Mouse (Mus musculus): ENCODE data around the gene Slc44a2. TPM values are rescaled to one million over a fixed set of nuclear protein-coding genes. Genes with fewer than 3 reads are reported as not detected.

The Slc44a2 gene
- polyA plus RNA-seq, 1 experiment from 2014 or later: 58.6 TPM

- Histone ChIP-seq H3K27me3 (ENCODE audit: control insufficient read depth, insufficient read depth, low read length) (no peaks in the 10 kb centered on the region), H3K36me3 (ENCODE audit: control insufficient read depth, insufficient read depth, low read length) (0 out of 2 replicates have a peak, but pooled peaks cover 2% of the 10 kb centered on the region), H3K4me3 (ENCODE audit: low read depth, low read length) (no peak overlapping the region), H3K9ac (ENCODE audit: low read length) (no peak overlapping the region), H3K4me1 (ENCODE audit: control insufficient read depth, insufficient read depth, low read length) (peaks cover 8% of the 10 kb centered on the region), H3K4me2 (no peak overlapping the region), H3K27ac (ENCODE audit: low read depth, low read length) (no peak overlapping the region), H3K9me3 (ENCODE audit: control insufficient read depth, low read length) (no peaks in the 10 kb centered on the region)
- DNase-seq (ENCODE audit: low spot score, missing footprints) (no peak), ATAC-seq (ENCODE audit: low FRiP score) (no peak)
- 89% methylated on average over 2 of the region's 2 CpGs for WGBS
These were observed 50.4 kb downstream of the Slc44a2 start for GRCm38 (mm10) chr9:21370876-21371275.

GRCm38 (mm10) chr9:21372508-21372907 is 52.0 kb downstream of the Slc44a2 start:
- Histone ChIP-seq H3K27ac (ENCODE audit: low read depth, low read length) (no peak overlapping the region), H3K4me2 (no peak overlapping the region), H3K27me3 (ENCODE audit: control insufficient read depth, insufficient read depth, low read length) (no peaks in the 10 kb centered on the region), H3K4me3 (ENCODE audit: low read depth, low read length) (no peak overlapping the region), H3K9ac (ENCODE audit: low read length) (no peak overlapping the region), H3K36me3 (ENCODE audit: control insufficient read depth, insufficient read depth, low read length) (0 out of 2 replicates have a peak, but pooled peaks cover 2% of the 10 kb centered on the region), H3K4me1 (ENCODE audit: control insufficient read depth, insufficient read depth, low read length) (peaks cover 8% of the 10 kb centered on the region), H3K9me3 (ENCODE audit: control insufficient read depth, low read length) (no peaks in the 10 kb centered on the region)
- DNase-seq (ENCODE audit: low spot score, missing footprints) (no peak), ATAC-seq (ENCODE audit: low FRiP score) (no peak)
- WGBS: 75% methylated on average over 1 of the region's 1 CpGs

GRCm38 (mm10) chr9:21379195-21379594 is 58.7 kb downstream of the Slc44a2 start:
- Histone ChIP-seq H3K27ac (ENCODE audit: low read depth, low read length) (no peak overlapping the region), H3K36me3 (ENCODE audit: control insufficient read depth, insufficient read depth, low read length) (no peaks in the 10 kb centered on the region), H3K4me1 (ENCODE audit: control insufficient read depth, insufficient read depth, low read length) (no peaks in the 10 kb centered on the region), H3K9me3 (ENCODE audit: control insufficient read depth, low read length) (no peaks in the 10 kb centered on the region), H3K27me3 (ENCODE audit: control insufficient read depth, insufficient read depth, low read length) (no peaks in the 10 kb centered on the region), H3K4me2 (no peak overlapping the region), H3K9ac (ENCODE audit: low read length) (no peak overlapping the region), H3K4me3 (ENCODE audit: low read depth, low read length) (no peak overlapping the region)
- ATAC-seq (ENCODE audit: low FRiP score): no peak
- 88% methylated on average over 3 of the region's 3 CpGs for WGBS
- DNase-seq (ENCODE audit: low spot score, missing footprints): no peak

- DNase-seq (ENCODE audit: low spot score, missing footprints) (no peak), ATAC-seq (ENCODE audit: low FRiP score) (no peak)
- H3K9ac ChIP-seq (ENCODE audit: low read length): no peak overlapping the region
- H3K27me3 ChIP-seq (ENCODE audit: control insufficient read depth, insufficient read depth, low read length): no peaks in the 10 kb centered on the region
- H3K4me2 ChIP-seq: no peak overlapping the region
- H3K4me1 ChIP-seq (ENCODE audit: control insufficient read depth, insufficient read depth, low read length): no peaks in the 10 kb centered on the region
- no peaks in the 10 kb centered on the region for H3K9me3 ChIP-seq (ENCODE audit: control insufficient read depth, low read length)
- no peak overlapping the region for H3K4me3 ChIP-seq (ENCODE audit: low read depth, low read length)
- no peak overlapping the region for H3K27ac ChIP-seq (ENCODE audit: low read depth, low read length)
- no peaks in the 10 kb centered on the region for H3K36me3 ChIP-seq (ENCODE audit: control insufficient read depth, insufficient read depth, low read length)
These were observed 60.4 kb downstream of the Slc44a2 start for GRCm38 (mm10) chr9:21380868-21381267.

- H3K4me2 ChIP-seq: no peak overlapping the region
- no peaks in the 10 kb centered on the region for H3K4me1 ChIP-seq (ENCODE audit: control insufficient read depth, insufficient read depth, low read length)
- H3K27me3 ChIP-seq (ENCODE audit: control insufficient read depth, insufficient read depth, low read length): no peaks in the 10 kb centered on the region
- no peak overlapping the region for H3K4me3 ChIP-seq (ENCODE audit: low read depth, low read length)
- DNase-seq (ENCODE audit: low spot score, missing footprints) (no peak), ATAC-seq (ENCODE audit: low FRiP score) (no peak)
- no peak overlapping the region for H3K27ac ChIP-seq (ENCODE audit: low read depth, low read length)
- no peak overlapping the region for H3K9ac ChIP-seq (ENCODE audit: low read length)
- H3K9me3 ChIP-seq (ENCODE audit: control insufficient read depth, low read length): no peaks in the 10 kb centered on the region
- H3K36me3 ChIP-seq (ENCODE audit: control insufficient read depth, insufficient read depth, low read length): 0 out of 2 replicates have a peak, but pooled peaks cover 5% of the 10 kb centered on the region
These were observed 63.5 kb downstream of the Slc44a2 start for GRCm38 (mm10) chr9:21383966-21384365.

GRCm38 (mm10) chr9:21392646-21393175 is 72.2 kb downstream of the Slc44a2 start:
- no peak for ATAC-seq (ENCODE audit: low FRiP score)

GRCm38 (mm10) chr9:21395692-21396091 is 75.2 kb downstream of the Slc44a2 start:
- no peak overlapping the region for H3K27ac ChIP-seq (ENCODE audit: low read depth, low read length)
- H3K36me3 ChIP-seq (ENCODE audit: control insufficient read depth, insufficient read depth, low read length): peaks cover 59% of the 10 kb centered on the region
- no peaks in the 10 kb centered on the region for H3K9me3 ChIP-seq (ENCODE audit: control insufficient read depth, low read length)
- H3K4me3 ChIP-seq (ENCODE audit: low read depth, low read length): no peak overlapping the region
- no peaks in the 10 kb centered on the region for H3K4me1 ChIP-seq (ENCODE audit: control insufficient read depth, insufficient read depth, low read length)
- no peak for DNase-seq (ENCODE audit: low spot score, missing footprints)
- H3K4me2 ChIP-seq: no peak overlapping the region
- ATAC-seq (ENCODE audit: low FRiP score): no peak
- no peaks in the 10 kb centered on the region for H3K27me3 ChIP-seq (ENCODE audit: control insufficient read depth, insufficient read depth, low read length)
- H3K9ac ChIP-seq (ENCODE audit: low read length): no peak overlapping the region
- WGBS: 89% methylated on average over 3 of the region's 3 CpGs

More at GRCm38 (mm10) chr9:21392646-21393175, 72.2 kb downstream of the Slc44a2 start:
- peaks cover 56% of the 10 kb centered on the region for H3K36me3 ChIP-seq (ENCODE audit: control insufficient read depth, insufficient read depth, low read length)
- no peak overlapping the region for H3K9ac ChIP-seq (ENCODE audit: low read length)
- no peak overlapping the region for H3K27ac ChIP-seq (ENCODE audit: low read depth, low read length)
- H3K4me3 ChIP-seq (ENCODE audit: low read depth, low read length): no peak overlapping the region
- no peak for DNase-seq (ENCODE audit: low spot score, missing footprints)
- no peaks in the 10 kb centered on the region for H3K9me3 ChIP-seq (ENCODE audit: control insufficient read depth, low read length)
- H3K4me2 ChIP-seq: no peak overlapping the region
- 90% methylated on average over 10 of the region's 10 CpGs for WGBS
- H3K27me3 ChIP-seq (ENCODE audit: control insufficient read depth, insufficient read depth, low read length): no peaks in the 10 kb centered on the region
- no peaks in the 10 kb centered on the region for H3K4me1 ChIP-seq (ENCODE audit: control insufficient read depth, insufficient read depth, low read length)

GRCm38 (mm10) chr9:21397170-21397569 is 76.7 kb downstream of the Slc44a2 start:
- no peak overlapping the region for H3K9ac ChIP-seq (ENCODE audit: low read length)
- no peaks in the 10 kb centered on the region for H3K9me3 ChIP-seq (ENCODE audit: control insufficient read depth, low read length)
- no peaks in the 10 kb centered on the region for H3K27me3 ChIP-seq (ENCODE audit: control insufficient read depth, insufficient read depth, low read length)
- DNase-seq (ENCODE audit: low spot score, missing footprints) (no peak), ATAC-seq (ENCODE audit: low FRiP score) (no peak)
- no peak overlapping the region for H3K4me2 ChIP-seq
- WGBS: 96% methylated on average over 3 of the region's 3 CpGs
- H3K36me3 ChIP-seq (ENCODE audit: control insufficient read depth, insufficient read depth, low read length): peaks cover 61% of the 10 kb centered on the region
- no peak overlapping the region for H3K27ac ChIP-seq (ENCODE audit: low read depth, low read length)
- no peaks in the 10 kb centered on the region for H3K4me1 ChIP-seq (ENCODE audit: control insufficient read depth, insufficient read depth, low read length)
- no peak overlapping the region for H3K4me3 ChIP-seq (ENCODE audit: low read depth, low read length)

- Histone ChIP-seq H3K4me3 (ENCODE audit: low read depth, low read length) (no peak overlapping the region), H3K4me2 (no peak overlapping the region), H3K36me3 (ENCODE audit: control insufficient read depth, insufficient read depth, low read length) (peaks cover 60% of the 10 kb centered on the region), H3K27me3 (ENCODE audit: control insufficient read depth, insufficient read depth, low read length) (no peaks in the 10 kb centered on the region), H3K9ac (ENCODE audit: low read length) (no peak overlapping the region), H3K4me1 (ENCODE audit: control insufficient read depth, insufficient read depth, low read length) (no peaks in the 10 kb centered on the region), H3K9me3 (ENCODE audit: control insufficient read depth, low read length) (no peaks in the 10 kb centered on the region), H3K27ac (ENCODE audit: low read depth, low read length) (no peak overlapping the region)
- 94% methylated on average over 9 of the region's 9 CpGs for WGBS
- DNase-seq (ENCODE audit: low spot score, missing footprints) (no peak), ATAC-seq (ENCODE audit: low FRiP score) (no peak)
These were observed 80.5 kb downstream of the Slc44a2 start for GRCm38 (mm10) chr9:21401042-21401441.
